Mouse (Mus musculus) kidney, postnatal 36 days (tissue): ENCODE measurements around the gene Ankrd42.

Source experiments
- DNase-seq, 2 experiments: peaks; one replicate each; pipeline ENCODE4 v3.0.0; 2021 to 2022; ENCODE audit warnings: mixed read lengths in 2 of 2

Gene Ankrd42

DNA sequence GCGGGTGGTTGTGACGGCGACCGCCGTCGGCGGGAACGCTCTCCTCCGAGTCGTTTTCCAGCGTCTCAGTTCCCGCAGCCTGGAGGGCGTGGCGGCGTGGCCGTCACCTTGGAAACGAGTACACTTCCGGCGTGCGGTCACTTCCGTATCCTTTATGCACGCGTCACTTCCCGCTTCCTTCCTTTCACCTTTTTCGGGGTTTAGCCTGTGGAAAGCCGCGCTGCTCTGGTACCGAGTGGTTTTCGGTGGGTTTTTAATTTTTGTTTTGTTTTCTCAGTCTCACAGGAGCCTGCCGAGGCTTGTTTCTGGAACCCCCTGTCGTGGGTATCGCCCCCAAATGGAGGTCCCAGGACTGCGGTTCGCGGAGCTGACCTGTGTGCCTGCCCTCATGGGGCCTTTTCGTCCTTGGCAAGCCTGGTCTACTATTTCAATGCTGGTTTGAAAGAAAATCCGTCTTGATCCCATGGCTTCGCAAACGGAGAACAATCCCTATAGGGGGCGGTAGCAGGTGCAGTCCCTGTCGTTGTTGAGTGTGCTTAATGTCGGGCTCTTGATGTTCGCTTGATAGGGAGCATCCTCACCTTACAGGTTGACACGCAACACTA lies at the start of gene Ankrd42:
Gene Ankrd42, minus strand, starts transcription at position 122 of the 605 bp plus-strand sequence.
- DNase-seq = peak; percentile 95 to 96

DNA sequence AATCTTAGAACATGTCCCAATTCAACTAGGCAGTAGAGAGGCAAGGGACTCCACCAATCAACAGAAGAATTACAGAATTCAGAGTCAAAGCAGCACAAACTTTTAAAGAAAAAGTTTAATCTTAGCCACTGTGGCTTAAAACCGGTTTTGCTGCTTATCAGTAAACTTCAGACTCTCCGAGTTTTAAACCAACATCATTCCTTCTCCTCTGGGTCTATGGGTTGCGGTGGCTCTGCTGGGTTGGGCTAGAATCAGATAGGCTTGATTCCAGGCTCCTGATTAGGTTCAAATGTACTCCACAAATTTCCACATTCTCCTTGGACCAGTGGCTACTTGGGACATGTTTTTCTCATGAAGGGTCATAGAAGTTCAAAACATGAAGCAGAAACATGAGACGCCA lies 40.4 kb upstream of the Ankrd42 start:
- DNase-seq = peak in 1 of 2 experiments; percentile 12

DNA sequence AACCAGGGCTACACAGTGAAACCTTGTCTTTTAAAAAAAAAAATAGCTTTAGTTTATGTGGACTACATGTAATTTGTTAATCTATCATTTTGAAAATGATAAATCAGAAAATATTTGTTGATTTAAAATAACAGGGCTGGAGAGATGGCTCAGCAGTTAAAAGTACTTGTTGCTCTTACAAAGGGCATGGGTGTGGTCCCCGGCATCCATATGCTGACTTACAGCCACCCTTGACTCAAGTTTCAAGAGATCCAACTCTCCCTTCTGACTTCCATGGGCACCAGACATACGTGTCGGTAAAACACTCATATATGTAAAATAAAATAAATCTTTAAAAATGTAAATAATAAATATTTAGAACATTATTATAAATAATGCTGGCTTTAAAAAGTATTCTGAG lies 38.2 kb upstream of the Ankrd42 start:
- no peak for DNase-seq

DNA sequence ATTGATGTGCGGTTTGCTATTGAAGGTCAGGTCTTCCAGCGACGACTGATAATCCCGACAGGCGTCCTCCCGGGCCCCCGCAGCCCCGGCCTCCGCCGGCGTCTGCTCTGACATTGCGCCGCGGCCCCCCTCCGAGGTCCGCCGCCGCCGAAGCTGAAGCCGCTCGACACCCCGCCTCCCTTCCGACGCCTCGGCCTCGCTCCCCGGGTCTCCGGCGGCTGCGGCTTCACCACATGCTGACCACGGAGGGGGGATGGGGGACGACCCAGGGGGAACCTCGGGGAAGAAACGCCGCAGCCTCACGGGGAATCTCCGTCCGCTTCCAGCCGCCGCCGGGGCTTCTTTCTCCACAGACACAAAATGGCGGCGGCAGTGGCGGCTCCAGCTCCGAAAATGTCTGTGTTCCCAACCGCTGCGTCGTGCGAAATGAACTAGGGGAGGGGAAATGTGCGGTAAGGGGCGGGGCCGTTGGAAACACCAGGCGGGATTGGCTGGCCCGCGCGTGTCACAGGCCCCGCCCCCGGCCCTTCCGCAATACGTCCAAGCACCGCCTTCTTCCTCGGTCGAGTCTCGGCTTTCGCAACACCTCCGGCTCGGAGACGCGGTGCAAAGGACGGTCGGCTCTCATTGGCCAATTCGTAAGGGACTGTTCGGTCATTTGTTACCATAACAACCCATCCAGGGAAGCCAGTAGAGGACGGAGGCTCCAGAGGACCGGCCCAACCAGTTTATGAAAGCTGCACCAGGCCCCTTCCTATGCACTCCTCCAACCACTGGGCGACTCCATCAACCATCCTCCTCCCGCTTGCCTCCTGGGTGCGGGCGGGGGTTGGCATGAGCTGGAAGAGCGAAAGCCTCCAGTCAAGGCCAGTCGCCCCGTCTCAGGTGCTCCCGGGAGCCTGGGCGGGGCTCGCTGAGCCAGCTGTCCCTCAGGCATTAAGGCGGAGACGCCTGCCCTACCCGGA lies 32.8 kb upstream of the Ankrd42 start, which contains the start of gene Pcf11:
Gene Pcf11, minus strand, starts transcription at position 428 of the 965 bp plus-strand sequence.
- DNase-seq = peak; percentile 98 to 99

DNA sequence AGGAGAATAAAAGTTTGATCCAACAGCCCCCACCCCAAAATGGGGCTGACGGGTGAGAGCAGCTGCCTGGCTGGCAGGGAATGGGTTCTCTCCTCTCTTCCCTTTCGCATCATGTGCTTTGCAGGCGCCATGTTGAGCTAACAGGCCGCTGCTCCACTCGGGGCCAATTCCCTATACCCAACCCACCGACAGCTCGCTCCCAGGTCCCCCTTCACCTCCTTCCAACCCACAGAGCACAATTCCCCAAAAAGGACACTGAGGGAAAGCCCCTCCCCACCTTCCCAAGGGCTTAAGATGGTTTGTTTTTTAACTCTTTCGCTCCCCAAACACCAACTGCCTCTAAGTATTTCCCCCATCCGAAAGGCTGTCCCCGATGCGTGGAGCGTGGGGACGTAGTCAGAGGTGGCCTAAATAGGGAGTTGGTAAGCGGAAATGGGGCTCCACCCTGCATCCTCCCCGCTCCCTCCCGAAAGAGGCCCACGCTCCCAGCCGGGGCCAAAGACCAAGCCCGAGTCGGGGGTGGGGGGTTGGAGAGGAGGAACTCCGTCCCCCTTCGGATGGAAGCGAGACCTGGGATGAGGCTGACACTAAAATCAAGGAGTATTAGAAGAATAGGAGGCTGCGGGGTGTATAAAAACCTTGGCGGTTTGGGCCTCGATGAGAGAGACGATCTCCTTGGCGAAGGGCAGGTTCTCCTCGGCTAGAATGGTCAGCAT lies 32.0 kb upstream of the Ankrd42 start:
- peak; percentile 47 to 70 for DNase-seq

DNA sequence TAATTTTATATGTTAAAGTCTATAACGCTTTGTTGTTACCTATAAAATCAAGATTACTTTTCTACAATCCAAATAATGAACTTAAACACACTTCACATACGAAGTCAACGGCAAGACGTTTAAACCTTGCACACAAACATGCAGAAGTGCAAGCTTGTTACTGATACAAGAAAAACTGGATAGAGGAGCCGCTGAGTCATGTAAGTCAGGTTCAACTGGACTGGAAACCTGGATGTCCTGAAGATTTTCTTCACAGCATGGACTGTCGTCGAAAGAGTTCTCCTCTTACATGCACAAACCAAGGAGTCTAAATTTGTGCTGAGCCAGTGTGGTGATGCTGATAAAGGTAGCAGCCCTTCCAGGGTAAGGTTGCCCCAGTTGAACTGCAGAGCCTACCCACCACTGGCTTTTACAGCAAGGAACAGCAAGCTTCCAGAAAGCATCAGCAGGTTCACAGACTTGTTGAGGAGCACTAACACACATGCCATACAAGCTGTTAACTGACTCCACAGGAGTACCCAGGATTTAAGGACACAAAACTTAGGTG lies 29.4 kb upstream of the Ankrd42 start:
- no peak for DNase-seq

DNA sequence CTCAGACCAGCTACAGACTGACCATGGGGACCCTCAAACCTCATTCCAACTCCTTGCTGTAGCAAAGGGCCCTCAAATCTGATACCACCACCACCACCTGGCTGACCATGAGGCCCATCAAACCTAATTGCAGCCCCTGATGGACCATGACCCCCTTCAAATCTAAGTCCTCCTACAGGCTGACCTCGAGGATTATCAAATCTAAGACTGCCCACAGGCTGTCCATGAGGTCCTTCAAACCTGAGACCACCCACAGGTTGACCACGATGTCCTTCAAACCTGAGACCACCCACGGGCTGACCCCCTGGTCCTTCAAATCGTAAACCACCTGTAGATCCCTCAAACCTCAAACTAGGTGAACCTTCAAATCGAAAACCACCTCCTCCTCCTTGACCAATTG lies 21.1 kb upstream of the Ankrd42 start:
- no peak for DNase-seq

DNA sequence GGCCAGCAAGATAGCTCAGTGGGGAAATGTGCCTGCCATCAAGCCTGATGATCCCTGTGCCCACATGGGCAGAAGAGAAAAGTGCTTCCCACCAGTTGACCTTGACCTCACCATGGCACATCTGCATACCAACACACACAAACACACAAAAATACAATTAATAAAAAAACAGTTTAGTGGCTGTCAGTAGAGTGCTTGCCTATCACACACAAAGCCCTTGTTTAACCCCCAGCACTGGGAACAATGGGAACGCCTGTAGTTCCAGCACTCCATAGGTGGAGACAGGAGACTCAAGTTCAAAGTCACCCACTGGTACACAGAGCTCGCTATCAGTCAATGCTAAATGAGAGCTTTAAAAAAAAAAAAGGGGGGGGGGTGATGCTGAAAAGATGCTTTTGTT lies 19.4 kb upstream of the Ankrd42 start:
- DNase-seq = no peak

DNA sequence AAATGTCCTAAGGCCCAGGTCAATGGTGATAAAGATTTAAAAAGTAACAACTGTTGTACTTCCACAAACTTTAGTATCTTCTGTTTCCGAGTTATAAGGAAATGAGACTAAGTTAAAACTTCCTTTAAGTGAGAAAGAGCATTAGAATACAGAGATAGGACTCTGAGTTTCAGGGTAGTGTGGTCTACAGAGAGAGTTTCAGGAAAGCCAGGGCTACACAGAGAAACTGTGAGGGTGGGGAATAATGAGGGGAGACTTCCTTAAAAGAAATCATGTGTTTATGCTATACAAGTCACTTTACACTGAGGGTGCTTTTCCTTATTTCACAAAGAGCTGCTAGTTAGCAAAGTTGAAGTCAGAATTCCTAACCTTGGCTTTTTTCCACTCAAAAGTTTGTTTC lies 16.4 kb upstream of the Ankrd42 start:
- DNase-seq = no peak

DNA sequence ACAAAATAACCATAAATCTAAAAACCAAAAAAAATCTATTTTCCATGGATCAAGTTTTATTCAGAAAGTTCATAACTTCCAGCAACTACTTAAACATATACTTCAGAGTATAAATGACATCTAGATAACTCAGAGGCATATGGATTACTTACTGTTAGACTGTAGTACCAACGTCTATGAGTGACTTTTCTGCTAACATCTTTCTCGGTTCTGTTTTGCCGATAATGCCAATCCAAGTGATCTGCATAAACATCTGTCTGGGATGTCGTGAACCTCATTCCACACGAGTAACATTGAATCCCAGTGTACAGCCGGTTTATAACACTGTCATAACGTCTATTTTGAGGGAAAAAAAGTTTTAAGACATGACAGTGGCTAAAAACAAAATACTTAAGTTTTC lies 10.8 kb upstream of the Ankrd42 start:
- DNase-seq = no peak

DNA sequence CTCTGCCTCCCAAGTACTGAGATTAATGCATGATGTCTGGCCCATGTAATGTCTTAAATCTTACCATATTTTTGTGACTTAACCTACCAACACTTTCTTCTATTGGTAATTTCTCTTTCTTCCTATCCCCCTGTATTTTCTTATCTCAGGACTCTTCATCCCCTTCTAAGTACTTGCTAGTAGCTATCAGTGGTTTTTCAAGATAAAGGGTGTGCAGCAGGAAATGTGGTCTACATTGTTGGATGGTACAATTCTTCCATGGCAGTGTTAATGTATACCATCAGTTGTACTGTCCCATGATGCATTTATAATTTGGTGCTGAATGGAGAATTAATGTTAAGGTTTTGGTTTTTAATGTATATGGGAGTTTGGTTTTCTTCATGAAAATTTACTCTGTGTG lies 5.4 kb upstream of the Ankrd42 start:
- no peak for DNase-seq

DNA sequence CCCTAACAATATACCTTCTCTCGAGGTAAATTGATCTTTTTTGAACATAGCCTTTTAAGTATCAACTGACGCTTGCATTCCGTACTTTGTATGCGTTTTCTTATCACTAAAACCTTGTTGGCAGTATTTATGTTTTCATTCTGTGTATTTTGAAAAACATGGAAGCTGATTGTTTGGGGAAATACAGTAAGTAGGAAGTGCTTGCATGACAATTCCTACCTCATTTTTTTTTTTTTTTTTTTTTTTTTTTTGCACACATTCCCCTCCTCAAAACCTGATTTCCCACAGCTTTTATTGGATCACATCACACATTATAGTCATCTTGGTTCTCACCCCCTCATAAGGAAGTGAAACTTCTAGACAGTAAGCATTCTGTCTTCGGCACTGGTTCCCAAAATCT lies 1.1 kb upstream of the Ankrd42 start:
- DNase-seq = no peak

DNA sequence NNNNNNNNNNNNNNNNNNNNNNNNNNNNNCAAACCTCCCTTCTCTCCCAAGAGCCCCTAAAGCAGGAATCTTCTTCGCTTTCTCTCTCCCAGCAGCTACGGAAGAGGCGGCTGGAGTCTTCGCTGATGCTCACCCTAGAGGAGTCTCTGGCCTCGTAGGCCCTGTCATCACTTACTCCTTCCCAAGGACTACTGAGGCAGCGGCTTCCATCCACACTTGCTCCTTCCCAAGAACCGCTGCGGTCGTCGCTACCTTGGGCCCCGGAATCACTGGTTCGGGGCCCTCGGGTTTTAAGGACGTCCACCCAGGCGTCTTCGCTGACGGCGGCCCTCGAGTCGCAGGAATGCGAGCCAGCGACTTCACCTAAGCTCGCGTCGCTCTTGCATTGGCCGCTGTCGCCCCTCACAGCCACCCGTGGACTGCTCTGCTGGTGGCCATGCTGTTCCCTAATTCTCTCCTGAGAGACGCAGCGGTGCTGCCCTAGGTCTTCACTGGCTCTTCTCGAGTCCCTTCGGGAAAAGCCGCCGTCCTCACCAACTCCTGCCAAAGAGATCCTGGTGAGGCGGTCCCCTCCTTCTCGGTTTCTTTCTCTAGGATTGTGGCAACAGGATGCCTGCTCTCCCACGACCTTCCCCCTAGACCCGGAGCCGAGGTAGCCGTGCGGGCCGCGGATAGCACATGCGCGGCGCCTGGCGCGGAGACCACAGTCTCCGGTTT lies 489 bp downstream of the Ankrd42 start:
- no peak for DNase-seq

DNA sequence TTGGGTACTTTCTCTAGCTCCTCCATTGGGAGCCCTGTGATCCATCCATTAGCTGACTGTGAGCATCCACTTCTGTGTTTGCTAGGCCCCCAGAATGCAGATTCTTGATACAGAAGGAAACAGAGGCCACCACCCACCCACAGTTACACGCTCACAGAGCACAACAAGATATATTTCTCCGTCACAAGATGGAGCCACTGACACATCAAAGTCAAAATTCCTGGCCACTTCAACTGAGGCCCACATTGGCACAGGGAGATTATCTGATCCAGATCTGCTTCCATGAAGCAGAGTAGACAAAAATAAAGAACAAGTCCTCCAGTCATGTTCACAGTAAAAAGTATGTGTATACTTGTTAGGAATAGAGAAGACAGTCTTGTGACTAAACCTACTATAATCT lies 6.8 kb downstream of the Ankrd42 start:
- peak; percentile 44 to 45 for DNase-seq

DNA sequence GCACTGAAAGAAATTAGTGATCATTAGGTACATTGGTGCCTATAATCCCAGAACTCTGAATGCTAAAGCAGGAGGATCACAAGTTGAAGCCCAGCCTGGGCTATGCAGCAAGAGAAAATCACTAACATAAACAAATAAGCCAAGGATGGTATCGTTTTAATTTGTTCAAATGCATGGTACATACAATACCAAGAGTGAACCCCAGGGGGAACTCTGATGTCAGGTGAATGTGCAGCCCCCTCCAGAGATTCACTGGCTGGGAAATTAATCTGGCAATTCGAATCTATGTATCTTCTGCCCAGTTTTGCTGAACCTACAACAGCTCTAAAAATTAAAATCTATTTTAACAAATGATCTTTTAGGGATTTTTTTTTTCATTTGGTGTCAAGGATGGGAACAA lies 12.5 kb downstream of the Ankrd42 start:
- peak in 1 of 2 experiments; percentile 6 for DNase-seq

DNA sequence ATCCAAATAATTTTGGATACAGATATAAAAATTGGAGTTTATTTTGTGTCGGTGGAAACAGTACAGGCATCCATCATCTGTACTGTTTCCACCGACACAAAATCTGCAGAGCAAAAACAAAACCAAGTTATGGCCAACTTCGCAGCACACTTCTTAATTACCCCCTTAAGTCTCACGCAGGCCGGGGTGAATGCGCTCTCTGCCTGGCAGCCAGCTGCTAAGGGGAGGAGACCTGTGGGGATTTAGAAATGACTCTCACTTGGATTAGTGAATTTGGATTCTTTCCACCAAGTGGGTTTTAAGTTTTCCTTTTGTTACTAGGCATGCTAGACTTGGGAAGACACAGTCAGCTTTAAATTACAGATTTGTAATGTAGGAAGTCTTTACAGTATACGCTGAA lies 26.1 kb downstream of the Ankrd42 start:
- DNase-seq = no peak

DNA sequence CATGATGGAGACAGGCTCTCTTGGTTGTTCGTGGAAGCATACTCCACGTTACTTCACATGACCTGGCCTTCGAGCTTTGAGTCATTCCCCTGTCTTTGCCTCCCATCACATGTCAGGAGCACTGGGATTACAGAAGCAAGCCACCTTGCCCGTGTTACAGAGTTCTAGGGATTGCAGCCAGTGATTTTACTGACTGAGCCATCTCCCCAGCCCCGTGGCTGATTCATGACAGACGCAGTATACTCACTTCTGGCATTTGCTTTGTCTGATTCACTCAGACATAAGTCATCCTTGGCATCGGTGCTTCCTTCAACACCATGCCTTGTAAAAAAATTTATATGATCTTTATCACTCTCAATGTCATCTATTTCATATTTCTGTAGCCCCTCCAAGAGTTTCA lies 32.0 kb downstream of the Ankrd42 start:
- DNase-seq = no peak

DNA sequence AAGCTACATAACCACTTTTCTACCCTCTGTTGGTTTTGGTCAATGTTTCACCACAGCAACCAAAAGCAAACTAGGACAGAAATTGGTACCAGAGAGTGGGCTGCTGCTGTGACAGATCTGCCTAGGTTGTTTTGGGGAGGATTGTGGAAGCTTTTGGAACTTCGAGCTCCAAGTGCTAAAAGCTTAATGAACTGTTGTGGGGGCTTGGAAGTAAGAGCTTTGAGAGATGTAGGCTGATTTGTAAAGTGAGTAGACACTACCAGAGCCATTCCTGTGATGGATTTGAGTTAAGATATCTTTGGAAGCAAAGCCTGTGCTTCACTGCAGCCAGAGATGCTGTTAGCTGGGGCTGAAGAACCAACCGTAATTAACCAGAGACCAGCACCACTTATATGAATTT lies 46.1 kb downstream of the Ankrd42 start:
- no peak for DNase-seq

DNA sequence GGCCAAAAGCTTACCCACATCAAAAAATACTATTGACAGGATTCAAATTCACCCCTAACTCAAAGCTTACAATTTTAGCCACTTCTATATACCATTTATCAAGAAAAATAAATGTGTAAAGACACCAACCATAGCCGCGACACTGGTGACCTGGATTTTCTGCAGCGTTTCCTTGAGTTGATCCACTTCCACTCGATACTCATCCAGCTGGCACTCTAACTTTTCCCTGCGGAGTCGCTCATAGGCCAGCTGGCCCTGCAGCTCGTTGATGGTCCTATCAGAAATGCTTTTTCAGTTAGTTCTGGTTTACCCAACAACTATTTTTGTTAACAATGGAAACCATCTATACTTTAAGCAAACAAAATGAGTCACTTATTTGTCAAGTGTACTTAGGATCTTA lies 47.0 kb downstream of the Ankrd42 start:
- DNase-seq = peak in 1 of 2 experiments; percentile 12

DNA sequence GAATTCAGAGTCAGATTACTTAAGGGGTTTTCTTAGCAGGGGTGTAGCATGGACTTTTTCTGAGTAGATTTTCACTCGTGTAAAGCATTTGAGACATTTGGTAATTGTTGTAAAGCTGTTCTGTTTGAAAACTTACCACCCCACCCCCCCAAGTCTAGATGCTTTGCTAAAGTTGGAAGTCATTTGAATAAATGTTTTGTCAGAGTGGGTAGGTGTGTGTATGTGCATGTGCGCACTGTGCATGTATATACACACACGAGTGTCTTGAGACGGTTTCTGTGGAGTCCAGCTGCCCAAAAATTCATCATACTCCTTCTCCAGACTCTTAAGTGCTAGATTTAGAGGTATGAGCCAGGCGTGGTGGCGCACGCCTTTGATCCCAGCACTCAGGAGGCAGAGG lies 53.4 kb downstream of the Ankrd42 start:
- no peak for DNase-seq

DNA sequence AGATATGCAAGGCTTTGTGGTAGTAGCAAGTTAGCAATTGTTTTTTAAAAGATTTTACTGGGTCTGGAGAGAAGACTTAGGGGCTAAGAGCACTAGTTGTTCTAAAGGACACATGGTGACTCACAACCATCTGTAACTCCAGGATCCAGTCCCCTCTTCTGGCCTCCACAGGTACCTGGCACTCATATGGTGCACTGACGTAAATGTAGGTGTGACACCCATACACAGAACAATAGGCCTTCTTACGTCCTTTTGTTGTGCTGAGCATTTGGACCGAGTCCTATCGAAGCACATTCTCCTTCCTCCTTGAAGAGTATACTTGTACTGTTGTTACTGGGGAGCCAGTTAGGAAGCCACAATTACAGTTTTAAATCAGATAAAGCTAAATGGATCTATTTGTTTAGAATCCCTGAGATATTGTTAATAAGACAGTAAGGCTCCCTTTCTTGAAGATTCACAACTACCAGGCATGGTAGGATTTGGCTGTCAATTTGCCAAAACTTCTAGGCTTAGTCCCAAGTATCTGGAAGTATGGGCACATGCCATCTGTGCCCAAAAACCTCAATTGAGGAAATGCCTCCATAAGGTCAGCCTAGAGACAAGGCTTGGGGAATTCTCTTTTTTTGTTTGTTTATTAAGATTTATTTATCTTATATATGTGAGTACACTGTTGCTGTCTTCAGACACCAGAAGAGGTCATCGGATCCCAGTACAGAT lies 56.3 kb downstream of the Ankrd42 start:
- DNase-seq = no peak

DNA sequence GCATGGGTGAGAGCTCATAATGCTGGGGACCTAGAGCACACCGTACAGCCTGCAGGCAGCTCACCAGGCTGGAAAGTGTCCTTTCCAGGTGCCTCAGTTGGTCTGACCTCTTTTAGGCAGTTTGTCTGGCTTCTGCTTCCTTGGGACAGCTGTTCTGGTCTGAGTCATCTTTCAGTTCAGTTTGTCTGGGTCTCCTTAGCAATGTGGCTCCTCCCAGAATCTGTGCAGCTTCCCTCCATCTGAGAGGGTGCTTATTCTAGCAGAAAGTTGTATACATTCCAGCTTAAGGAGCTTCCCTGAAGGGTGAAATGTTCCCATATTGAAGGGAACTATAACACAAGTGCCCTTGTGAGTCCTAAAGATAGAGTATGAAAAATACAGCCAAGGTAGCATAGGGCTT lies 70.2 kb downstream of the Ankrd42 start:
- no peak for DNase-seq
